Mouse (Mus musculus): ENCODE data around the gene Dyrk1b. TPM values are rescaled to one million over a fixed set of nuclear protein-coding genes. Genes with fewer than 3 reads are reported as not detected.

Gene Dyrk1b
- 3.9 and 6.3 TPM in 2 replicates for total RNA-seq (2012; rRNA removed)

DNA sequence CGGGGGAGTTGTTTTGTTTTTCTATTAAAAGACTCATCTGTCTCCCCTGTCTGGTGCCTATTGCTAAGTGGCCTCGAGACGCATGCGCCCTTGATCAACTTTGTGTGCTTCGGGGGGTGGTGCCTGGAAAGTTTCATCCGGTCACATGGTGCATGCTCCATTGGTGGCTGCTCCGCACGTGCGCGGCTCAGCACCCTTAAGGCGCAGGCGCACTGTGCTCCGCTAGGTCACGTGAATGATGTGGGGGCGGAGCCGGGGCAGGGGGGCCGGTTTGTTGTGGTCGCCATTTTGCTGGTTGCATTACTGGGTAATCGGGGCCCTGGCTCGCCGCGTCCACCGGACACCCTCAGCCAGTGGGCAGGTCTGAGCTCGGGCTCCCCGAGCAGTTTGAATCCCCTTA is at the start of gene Dyrk1b:
TSS of gene Dyrk1b (plus strand) at position 242 of the 400 bp plus-strand sequence.
- Histone ChIP-seq H3K4me3 (ENCODE audit: insufficient read depth in 1 of 2, low read depth in 1 of 2, low read length in 2 of 2, poor library complexity in 1 of 2, severe bottlenecking in 1 of 2) (peak within 1 kb of the TSS; percentile 84 to 98), H3K27ac (ENCODE audit: insufficient read depth, low read depth, low read length, poor library complexity, severe bottlenecking) (peak within 1 kb of the TSS; percentile 96), H3K4me1 (ENCODE audit: control insufficient read depth in 2 of 2, insufficient read depth in 2 of 2, low read length in 2 of 2, poor library complexity in 1 of 2) (peaks cover 2 to 4% of the 10 kb centered on the region in 2 experiments; a peak in 2 of 4 replicates), H3K9me3 (ENCODE audit: control insufficient read depth, insufficient read depth, low read depth, low read length) (no peaks in the 10 kb centered on the region), H3K36me3 (ENCODE audit: control insufficient read depth, insufficient read depth, low read length, poor library complexity, severe bottlenecking) (peaks cover 66% of the 10 kb centered on the region), H3K9ac (ENCODE audit: insufficient read depth, low read depth, low read length, poor library complexity, severe bottlenecking) (peak within 1 kb of the TSS; percentile 96)
- TF ChIP-seq HCFC1 (IDR thresholded peaks at IDR 0.05; ENCODE audit: borderline replicate concordance, insufficient read depth, low read length): peak; percentile 73
- no peak for TF ChIP-seq MAFK (IDR thresholded peaks at IDR 0.05; ENCODE audit: insufficient read depth, low read depth, low read length)
- no peak for TF ChIP-seq ZC3H11A (IDR thresholded peaks at IDR 0.05; ENCODE audit: borderline replicate concordance, low read depth, low read length)
- no peak for TF ChIP-seq ZNF384 (IDR thresholded peaks at IDR 0.05; ENCODE audit: low read depth, low read length)
- no peak for TF ChIP-seq CHD2 (IDR thresholded peaks at IDR 0.05; ENCODE audit: low read depth, low read length)
- DNase-seq (ENCODE audit: low read depth, low spot score): peak; percentile 96
- in situ Hi-C loops (cut with MboI; ENCODE audit: low sequenced_read_pairs in 2 of 2, unreplicated experiment in 2 of 2): no loop called here

DNA sequence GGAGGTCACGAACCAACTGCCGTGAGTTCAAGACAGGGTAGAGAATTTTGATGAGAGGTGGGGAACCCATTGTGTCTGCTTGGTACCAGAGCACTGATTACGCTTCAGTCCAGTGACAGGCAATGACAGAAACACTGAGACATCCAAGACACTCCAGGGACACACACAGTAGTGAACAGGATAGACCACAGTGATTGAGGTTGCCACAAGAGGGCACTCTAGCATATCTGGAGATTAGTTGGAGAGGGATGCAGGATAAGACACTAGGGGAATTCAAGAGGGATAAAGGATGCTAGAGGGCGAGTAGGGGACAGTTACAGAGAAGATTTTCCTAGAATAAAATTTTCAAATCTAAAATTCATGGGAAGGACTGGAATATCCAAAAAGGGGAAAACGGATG is 41.7 kb upstream of the Dyrk1b start:
- H3K4me1 ChIP-seq (ENCODE audit: control insufficient read depth in 2 of 2, insufficient read depth in 2 of 2, low read length in 2 of 2, poor library complexity in 1 of 2): no peaks in the 10 kb centered on the region
- no peak overlapping the region for H3K9ac ChIP-seq (ENCODE audit: insufficient read depth, low read depth, low read length, poor library complexity, severe bottlenecking)
- no peaks in the 10 kb centered on the region for H3K36me3 ChIP-seq (ENCODE audit: control insufficient read depth, insufficient read depth, low read length, poor library complexity, severe bottlenecking)
- H3K27ac ChIP-seq (ENCODE audit: insufficient read depth, low read depth, low read length, poor library complexity, severe bottlenecking): no peak overlapping the region
- H3K4me3 ChIP-seq (ENCODE audit: insufficient read depth in 1 of 2, low read depth in 1 of 2, low read length in 2 of 2, poor library complexity in 1 of 2, severe bottlenecking in 1 of 2): no peak overlapping the region
- in situ Hi-C loops (cut with MboI; ENCODE audit: low sequenced_read_pairs in 2 of 2, unreplicated experiment in 2 of 2): no loop called here
- DNase-seq (ENCODE audit: low read depth, low spot score): peak; percentile 64
- H3K9me3 ChIP-seq (ENCODE audit: control insufficient read depth, insufficient read depth, low read depth, low read length): no peaks in the 10 kb centered on the region
- 0 out of 2 replicates have a peak, but pooled peaks have one; percentile 29 for TF ChIP-seq ZC3H11A (IDR thresholded peaks at IDR 0.05; ENCODE audit: borderline replicate concordance, low read depth, low read length)
- no peak for TF ChIP-seq ZNF384 (IDR thresholded peaks at IDR 0.05; ENCODE audit: low read depth, low read length)

DNA sequence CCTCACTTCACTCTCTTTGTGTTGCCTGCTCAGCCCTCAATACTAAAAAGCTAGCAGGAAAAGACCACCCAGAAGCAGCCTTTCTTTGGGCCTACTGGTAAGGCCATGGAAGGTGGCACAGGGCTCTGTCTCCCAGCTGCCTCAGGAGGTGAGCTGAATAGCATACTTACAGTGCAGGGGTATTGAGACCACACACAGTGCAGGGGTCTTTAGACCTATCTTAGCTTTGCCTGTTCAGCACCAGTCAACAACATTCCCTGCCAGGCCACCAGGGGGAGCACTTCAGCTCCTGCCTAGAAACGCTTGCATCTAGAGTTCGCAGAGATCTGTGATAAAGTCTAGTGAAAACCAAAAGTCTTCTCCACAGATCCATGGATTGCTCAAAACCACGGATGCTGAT is 31.0 kb upstream of the Dyrk1b start:
- no peak overlapping the region for H3K4me3 ChIP-seq (ENCODE audit: insufficient read depth in 1 of 2, low read depth in 1 of 2, low read length in 2 of 2, poor library complexity in 1 of 2, severe bottlenecking in 1 of 2)
- H3K36me3 ChIP-seq (ENCODE audit: control insufficient read depth, insufficient read depth, low read length, poor library complexity, severe bottlenecking): no peaks in the 10 kb centered on the region; the same call in 1 of the 2 replicates
- no peak overlapping the region for H3K27ac ChIP-seq (ENCODE audit: insufficient read depth, low read depth, low read length, poor library complexity, severe bottlenecking)
- no peak for TF ChIP-seq CHD2 (IDR thresholded peaks at IDR 0.05; ENCODE audit: low read depth, low read length)
- peak; percentile 53; the same call in 1 of the 2 replicates for TF ChIP-seq MAFK (IDR thresholded peaks at IDR 0.05; ENCODE audit: insufficient read depth, low read depth, low read length)
- TF ChIP-seq ZC3H11A (IDR thresholded peaks at IDR 0.05; ENCODE audit: borderline replicate concordance, low read depth, low read length): peak; percentile 13; the same call in 1 of the 2 replicates
- TF ChIP-seq HCFC1 (IDR thresholded peaks at IDR 0.05; ENCODE audit: borderline replicate concordance, insufficient read depth, low read length): no peak
- no peak for TF ChIP-seq ZNF384 (IDR thresholded peaks at IDR 0.05; ENCODE audit: low read depth, low read length)
- no peak overlapping the region; the same call in 1 of the 2 replicates for H3K9ac ChIP-seq (ENCODE audit: insufficient read depth, low read depth, low read length, poor library complexity, severe bottlenecking)
- in situ Hi-C loops (cut with MboI; ENCODE audit: low sequenced_read_pairs in 2 of 2, unreplicated experiment in 2 of 2): no loop called here
- H3K9me3 ChIP-seq (ENCODE audit: control insufficient read depth, insufficient read depth, low read depth, low read length): no peaks in the 10 kb centered on the region
- peaks cover 0 to 20% of the 10 kb centered on the region in 2 experiments; a peak in 2 of 4 replicates for H3K4me1 ChIP-seq (ENCODE audit: control insufficient read depth in 2 of 2, insufficient read depth in 2 of 2, low read length in 2 of 2, poor library complexity in 1 of 2)
- DNase-seq (ENCODE audit: low read depth, low spot score): peak; percentile 83

DNA sequence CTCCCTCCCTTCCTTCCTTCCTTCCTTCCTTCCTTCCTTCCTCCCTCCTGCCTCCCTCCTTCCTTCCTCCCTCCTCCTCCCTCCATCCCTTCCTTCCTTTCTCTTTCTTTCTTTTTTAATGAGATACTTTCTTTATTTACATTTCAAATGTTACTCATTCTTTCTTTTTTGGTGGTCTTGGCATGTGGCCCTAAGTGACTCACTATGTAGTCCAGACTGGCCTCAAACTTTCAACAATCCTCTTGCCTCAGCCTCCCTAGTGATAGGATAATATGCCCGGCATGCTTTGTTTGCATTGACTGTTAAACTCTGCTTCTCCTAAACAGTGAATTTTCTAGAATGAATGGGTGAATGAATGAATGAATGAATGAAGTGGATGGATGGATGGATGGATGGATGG is 29.4 kb upstream of the Dyrk1b start:
- in situ Hi-C loops (cut with MboI; ENCODE audit: low sequenced_read_pairs in 2 of 2, unreplicated experiment in 2 of 2): no loop called here
- no peak for DNase-seq (ENCODE audit: low read depth, low spot score)
- Histone ChIP-seq H3K4me3 (ENCODE audit: insufficient read depth in 1 of 2, low read depth in 1 of 2, low read length in 2 of 2, poor library complexity in 1 of 2, severe bottlenecking in 1 of 2) (no peak overlapping the region), H3K27ac (ENCODE audit: insufficient read depth, low read depth, low read length, poor library complexity, severe bottlenecking) (no peak overlapping the region), H3K36me3 (ENCODE audit: control insufficient read depth, insufficient read depth, low read length, poor library complexity, severe bottlenecking) (no peaks in the 10 kb centered on the region), H3K9ac (ENCODE audit: insufficient read depth, low read depth, low read length, poor library complexity, severe bottlenecking) (no peak overlapping the region), H3K4me1 (ENCODE audit: control insufficient read depth in 2 of 2, insufficient read depth in 2 of 2, low read length in 2 of 2, poor library complexity in 1 of 2) (peaks cover 0 to 20% of the 10 kb centered on the region in 2 experiments; a peak in 2 of 4 replicates), H3K9me3 (ENCODE audit: control insufficient read depth, insufficient read depth, low read depth, low read length) (no peaks in the 10 kb centered on the region)
- TF ChIP-seq HCFC1 (IDR thresholded peaks at IDR 0.05; ENCODE audit: borderline replicate concordance, insufficient read depth, low read length) (no peak), CHD2 (IDR thresholded peaks at IDR 0.05; ENCODE audit: low read depth, low read length) (no peak), ZC3H11A (IDR thresholded peaks at IDR 0.05; ENCODE audit: borderline replicate concordance, low read depth, low read length) (no peak), ZNF384 (IDR thresholded peaks at IDR 0.05; ENCODE audit: low read depth, low read length) (no peak), MAFK (IDR thresholded peaks at IDR 0.05; ENCODE audit: insufficient read depth, low read depth, low read length) (no peak)

Data from ES-E14 (cell line).